Mouse (Mus musculus) olfactory bulb, adult 2 months (tissue): Measurements from ENCODE around the gene Agpat1.

Experiments
- CTCF ChIP-seq: fragments of 200-500 bp; IDR thresholded peaks from 2 replicates; pipeline ENCODE4 v1.5.1; 2012; ENCODE audit warnings: low read depth, mild to moderate bottlenecking, low read length, moderate library complexity; ENCODE audit not compliant: insufficient read depth
- POLR2A ChIP-seq: fragments of 200-500 bp; IDR thresholded peaks from 2 replicates; pipeline ENCODE4 v1.6.1; 2012; ENCODE audit warnings: mild to moderate bottlenecking, low read depth, low read length, moderate library complexity; ENCODE audit not compliant: insufficient read depth

GRCm38 (mm10) chr17:34590154-34590987, 13.7 kb upstream of the Agpat1 start:
- no peak for TF ChIP-seq CTCF
- no peak for TF ChIP-seq POLR2A
